Mouse (Mus musculus): ENCODE measurements around the gene Ttc36.

GRCm38 (mm10) chr9:44760873-44761272 is 42.0 kb downstream of the Ttc36 start:
- TF ChIP-seq CTCF (IDR thresholded peaks at IDR 0.05; ENCODE audit: low read depth) = no peak
- TF ChIP-seq EP300 (optimal IDR thresholded peaks at IDR 0.05) = no peak

Data from stomach, postnatal 0 days (tissue).